Mouse (Mus musculus) megakaryocyte, adult 5-6 weeks (primary cell): ENCODE results near the gene Agap1. TPM values are rescaled to one million over a fixed set of nuclear protein-coding genes. Genes with fewer than 3 reads are reported as not detected.

Source experiments
- ATAC-seq: 2 replicates; pipeline ENCODE4 v1.8.0; 2016; ENCODE audit warnings: mild to moderate bottlenecking, inconsistent platforms; ENCODE audit not compliant: poor library complexity, severe bottlenecking
- total RNA-seq, 2 experiments: library from RNA; stranded (forward) in 1 of 2; stranded (reverse) in 1 of 2; fragments of 153-499, 151-499 nt in 1 of 2; fragments of 221-1000, 200-1000 nt in 1 of 2; gene quantifications; 2 replicates each; pipeline versions ENCODE4 v1.2.3 to v1.2.4; 2015 to 2017

The Agap1 gene
- total RNA-seq, 2 experiments from 2014 or later: 4.0 to 7.9 TPM

DNA sequence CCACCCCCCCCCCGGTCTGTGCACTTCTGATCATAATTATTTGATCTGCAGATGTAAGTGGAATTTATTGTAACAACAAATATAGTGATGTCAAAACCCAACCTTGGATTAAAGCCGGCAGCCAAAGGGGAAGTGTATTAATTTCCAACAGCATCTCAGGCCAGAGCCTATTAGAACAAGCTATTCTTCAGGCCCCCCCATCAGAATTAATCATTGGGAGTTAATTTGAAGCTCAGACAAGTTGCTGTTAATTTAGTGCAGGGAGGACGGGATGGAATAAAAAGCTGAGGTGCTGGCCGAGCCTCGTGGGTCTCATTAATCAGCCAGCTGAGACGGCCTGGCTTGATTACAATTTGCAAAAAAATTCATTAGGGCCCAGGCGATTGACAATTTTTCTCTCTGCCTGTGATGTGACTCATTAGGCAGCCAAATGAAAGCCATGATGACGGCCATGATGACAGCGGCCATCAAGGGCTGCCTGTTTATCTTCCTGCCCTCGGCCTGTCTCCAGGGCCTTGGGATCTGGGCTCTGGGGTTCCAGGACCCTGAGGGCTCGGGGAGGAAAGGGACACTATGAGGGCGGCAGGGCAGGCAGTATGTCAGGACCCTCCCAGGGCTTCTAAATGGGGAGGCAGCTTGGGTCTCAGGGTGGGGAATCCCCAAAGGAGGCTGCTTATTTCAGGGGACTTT lies 471.0 kb downstream of the Agap1 start:
- ATAC-seq: no peak

DNA sequence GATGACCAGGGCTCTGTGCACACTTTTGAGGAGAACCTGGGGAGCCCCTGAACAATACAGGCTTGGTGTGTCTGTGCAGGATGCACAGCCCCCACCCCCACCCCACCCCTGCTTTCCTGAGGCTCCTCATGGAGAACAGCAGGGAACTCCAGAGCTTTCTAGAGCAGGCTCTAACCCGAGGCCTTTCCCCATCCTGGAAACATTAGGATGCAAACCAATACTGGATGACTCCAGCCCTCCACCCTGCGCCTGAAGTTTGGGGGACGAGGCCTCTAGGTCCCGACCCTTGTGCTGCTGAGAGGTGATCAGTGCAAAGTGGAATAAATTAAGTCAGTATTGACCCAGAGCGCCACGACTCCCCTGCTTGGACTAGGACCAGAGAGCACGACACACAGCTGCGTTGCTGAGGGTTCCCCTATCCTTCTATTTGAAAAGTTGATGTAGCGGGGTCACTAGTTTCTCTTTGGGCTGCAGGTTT lies 472.0 kb downstream of the Agap1 start:
- ATAC-seq: no peak

DNA sequence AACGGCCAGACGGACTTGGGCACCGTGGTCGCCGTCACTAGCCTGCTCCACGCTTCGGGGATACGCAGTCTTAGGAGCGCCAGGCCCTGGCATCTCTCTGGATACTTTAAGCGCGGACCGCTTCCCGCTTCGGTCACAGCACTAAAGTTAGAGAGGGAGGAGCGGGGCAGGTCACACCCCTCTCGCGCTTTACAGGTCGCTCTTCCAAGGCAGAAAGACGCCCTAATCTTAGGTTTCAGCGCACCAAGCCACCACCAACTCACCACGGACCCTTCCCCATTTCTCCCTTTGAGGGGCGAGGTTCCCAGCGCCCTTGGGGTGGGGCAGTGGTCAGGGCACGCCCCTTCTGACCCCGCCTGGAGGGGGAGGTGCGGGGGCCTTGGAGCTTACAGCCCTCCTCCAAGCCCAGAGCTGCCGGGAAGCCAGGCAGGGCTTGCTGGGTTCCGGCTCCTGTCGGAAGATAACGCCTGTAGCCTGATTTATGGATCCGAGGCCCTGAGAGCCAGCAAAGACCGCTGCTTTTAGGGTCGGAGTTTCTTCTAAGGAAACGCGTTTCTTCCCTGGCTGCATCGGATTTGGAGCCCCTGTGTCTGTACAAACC lies 472.6 kb downstream of the Agap1 start:
- peak; percentile 23; the same call in 1 of the 2 replicates for ATAC-seq

DNA sequence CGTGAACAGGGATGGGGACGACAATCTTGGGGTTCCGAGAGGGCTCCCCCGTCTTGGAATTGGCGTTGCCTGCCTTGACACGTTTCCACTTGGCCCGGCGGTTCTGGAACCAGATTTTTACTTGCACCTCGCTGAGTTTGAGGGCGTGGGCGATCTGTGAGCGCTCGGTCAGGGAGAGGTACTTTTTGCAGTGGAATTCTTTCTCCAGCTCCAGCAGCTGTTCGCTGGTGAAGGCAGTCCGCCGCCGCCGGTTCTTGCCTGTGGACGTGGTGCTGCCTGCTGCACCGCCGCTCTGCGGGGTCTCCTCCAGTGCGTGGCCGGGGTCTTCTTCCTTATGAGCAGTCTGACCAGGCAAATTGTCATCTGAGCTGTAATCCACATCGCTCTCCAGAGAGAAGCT lies 474.1 kb downstream of the Agap1 start:
- no peak for ATAC-seq

DNA sequence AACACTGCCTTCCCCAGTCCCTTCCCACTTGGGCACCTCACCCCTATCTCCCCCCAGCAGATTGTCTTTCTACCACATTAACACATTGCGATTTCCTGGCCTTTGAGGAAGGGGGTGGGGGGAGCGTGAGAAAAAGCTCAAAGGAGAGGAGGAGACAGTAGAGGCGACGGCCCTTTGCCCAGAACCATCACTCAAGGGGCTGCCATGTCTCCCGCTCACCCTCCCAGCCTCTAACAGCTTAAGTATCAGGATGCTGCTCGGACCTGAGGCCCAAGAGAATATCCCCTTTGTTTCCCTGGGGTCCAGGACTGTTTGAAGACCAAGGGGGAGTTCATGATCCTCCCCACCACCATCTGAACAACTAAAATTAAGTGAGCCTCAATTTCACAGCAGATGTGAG lies 474.6 kb downstream of the Agap1 start:
- ATAC-seq: no peak

DNA sequence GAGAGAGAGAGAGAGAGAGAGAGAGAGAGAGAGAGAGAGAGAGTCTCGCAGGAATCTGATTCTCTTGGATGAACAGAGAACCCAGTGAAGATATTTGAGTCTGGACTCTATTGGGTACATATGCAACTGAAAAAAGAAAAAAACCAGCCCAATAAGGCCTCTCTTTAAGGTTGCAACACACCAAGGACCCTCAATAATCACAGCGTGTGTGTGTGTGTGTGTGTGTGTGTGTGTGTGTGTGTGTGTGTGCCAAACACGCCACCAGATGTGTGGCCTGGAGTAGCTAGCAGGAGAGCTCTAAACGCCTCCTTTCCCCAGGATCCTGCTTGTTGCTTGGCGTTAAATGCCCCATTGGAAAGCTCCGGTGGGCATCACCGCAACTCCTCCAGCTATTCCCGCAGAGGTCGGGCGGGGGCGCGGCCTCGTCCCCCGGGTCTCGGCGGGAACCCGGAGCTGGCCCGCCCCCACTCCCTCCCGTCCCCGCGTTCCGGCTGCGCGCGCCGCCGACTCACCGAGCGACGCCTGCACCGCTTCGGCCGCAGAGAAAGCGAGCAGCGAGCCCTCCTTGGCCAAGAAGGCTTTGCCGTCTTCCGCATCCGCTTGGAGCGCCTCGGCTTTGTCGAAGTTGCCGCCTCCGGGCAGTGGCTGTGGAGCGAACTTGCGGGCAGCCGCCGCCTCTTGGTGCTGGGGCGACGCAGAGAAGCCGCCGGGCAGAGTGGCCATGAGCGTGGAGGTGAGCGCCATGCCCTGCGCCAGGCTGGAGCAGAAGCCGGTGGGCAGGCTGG lies 475.3 kb downstream of the Agap1 start:
- ATAC-seq: no peak

DNA sequence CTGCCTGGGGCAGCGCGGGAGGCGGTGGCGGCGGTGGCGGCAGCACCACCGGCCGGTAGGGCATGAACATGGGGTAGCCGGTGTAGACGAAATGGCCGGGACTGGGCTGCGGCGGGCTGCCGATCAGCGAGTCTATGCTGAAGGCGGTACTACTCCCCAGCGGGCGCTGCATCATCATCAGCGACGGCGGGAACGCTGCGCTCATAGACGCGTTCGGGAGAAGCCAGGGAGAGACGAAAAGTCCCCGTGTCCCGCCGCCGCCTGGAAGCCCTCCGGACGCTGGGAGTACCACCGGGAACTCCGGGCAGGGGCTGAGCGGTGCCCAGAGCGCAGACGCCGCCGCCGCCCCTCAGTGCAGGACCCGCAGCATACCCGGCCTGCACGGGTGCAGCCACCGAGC lies 475.9 kb downstream of the Agap1 start:
- ATAC-seq: no peak

DNA sequence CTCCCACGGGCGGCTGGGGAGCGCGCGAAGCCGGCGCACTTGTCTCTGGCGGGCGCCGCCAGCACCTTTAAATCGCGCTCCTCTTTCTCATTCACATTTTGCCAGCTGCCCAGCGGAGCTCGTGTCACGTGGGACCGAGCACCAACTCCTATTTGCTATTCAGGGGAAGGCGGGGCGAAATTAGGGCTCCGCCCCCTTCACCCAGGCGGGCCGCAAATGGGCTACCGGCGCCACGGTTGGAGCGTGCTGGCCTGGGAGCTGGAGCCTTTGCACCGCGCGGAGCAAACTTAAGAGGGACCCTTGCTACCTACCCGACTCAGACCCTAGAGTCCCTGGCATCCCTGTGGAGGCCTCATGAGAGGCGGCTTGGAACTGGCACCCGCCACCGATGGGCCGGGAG lies 476.5 kb downstream of the Agap1 start, which contains the start of gene Gbx2:
Gene Gbx2 (minus strand): TSS at position 60 of the 400 bp plus-strand sequence.
- peak; percentile 29 for ATAC-seq

DNA sequence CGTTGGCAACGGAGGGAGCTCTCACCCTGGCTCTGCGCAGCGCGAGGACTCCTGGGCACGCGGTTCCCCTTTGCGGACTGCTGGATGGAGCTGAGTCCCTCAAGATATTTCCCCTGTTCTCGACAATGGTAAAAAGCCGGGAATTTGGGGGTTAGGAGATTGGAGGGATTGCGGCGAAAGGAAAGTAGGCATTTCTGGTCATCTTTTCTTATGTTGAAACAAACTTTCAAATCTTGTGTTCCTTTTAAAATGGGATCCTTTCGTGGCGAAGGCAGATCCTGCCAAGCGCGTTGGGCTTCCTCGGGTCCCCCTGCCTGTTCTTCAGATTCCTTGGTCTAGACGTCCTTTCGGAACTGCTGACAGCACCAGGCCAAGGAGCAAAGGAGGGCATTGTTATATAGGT lies 477.4 kb downstream of the Agap1 start:
- no peak for ATAC-seq

DNA sequence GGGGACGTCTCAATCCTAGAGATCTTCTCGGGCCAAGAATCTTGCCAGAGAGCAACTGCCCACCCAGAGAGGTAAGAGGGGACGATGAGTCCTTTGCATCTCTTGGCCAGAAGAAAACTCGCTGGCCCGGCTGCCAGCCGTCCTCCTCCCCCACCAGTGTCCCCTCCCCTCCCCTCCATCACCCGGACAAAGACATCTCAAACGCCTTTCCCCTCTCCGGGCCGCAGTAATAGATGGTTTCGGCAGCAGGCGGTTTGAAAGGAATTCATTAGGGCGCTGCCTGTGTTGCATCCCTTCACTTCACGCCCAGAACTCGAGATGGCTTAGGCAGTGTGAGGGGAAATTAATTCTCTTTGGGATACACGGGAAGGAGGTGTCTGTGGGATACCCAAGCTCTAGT lies 478.0 kb downstream of the Agap1 start:
- no peak for ATAC-seq

DNA sequence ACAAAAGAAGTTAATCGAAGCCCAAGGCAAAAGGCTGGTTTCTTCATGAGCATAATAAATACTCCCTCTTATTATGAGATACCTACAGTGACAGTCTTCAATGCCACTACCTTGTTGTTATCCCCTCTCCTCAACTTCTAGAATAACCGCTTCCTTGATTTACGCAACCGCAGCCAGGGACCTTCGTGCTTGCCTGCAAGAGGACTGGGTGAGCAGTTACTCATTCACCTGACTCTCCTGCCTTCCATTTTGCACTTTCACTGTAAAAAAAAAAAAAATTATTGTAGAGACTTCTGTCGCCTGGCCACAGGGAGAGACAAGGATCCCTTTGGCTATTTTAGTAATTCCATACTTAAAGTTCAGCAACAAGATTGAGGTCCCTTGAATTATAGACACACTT lies 478.4 kb downstream of the Agap1 start:
- no peak for ATAC-seq

DNA sequence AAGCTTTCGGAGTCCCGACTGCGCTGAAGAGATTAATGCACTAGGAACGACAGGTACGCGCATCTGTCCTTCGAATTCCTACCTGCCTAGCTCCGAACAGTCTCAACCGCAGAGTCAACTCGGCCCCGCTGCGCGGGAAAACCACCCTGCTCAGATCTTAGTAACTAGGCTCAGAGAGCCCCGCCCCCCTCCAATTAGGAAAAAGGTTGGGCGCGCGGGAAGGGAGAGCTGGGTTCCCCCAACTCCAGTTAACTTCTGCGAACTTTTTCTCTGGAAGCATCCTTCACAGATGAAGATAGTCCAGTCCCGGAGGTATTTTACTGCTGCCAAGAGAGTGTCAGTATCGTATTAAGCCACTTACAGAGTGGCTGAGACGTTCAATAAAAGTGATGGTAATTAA lies 479.2 kb downstream of the Agap1 start:
- ATAC-seq: no peak

DNA sequence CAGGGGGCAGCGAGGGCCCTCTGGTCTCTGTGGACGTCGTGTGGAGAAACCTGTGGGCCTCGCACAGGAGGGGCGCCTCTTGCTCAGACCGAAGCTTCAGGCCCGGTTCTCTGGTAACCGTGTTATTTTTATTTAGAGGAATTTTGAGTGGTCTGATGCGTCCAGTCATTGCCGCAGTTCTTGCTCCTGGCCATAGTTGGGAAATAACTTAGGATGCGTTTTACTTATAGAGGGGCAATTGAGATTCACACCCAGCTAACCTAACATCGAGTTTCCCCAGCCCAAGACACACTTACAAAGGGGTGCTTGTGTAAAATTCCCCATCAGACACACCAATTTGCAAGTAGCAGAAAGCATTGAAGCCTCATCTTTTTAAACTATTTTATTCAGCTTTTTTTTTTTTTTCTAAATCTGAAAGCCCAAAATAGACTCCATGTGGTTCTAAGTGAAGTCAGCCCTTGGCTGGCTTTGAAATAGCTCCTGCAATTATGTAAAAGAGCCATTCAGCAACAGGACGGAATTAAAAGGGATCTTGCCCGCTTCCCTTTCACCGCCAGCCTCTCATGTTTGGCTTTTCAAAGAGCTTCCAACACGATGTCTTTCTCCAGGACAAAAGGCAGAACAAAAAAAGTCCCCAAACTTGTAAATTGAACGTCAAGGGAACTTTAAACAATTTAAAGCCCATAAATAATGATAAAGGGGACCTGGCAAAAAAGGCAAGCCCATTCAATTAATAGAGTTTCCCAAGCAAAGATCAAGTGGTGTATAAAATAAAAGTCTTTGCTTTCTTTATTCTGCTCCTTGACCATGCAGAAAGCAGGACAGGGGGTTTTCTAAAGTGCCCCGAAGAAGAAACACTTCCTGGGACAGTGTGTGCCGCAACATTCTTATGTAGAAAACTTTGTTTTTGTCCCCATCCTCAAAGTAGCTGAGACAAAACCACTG lies 480.0 kb downstream of the Agap1 start:
- no peak for ATAC-seq

DNA sequence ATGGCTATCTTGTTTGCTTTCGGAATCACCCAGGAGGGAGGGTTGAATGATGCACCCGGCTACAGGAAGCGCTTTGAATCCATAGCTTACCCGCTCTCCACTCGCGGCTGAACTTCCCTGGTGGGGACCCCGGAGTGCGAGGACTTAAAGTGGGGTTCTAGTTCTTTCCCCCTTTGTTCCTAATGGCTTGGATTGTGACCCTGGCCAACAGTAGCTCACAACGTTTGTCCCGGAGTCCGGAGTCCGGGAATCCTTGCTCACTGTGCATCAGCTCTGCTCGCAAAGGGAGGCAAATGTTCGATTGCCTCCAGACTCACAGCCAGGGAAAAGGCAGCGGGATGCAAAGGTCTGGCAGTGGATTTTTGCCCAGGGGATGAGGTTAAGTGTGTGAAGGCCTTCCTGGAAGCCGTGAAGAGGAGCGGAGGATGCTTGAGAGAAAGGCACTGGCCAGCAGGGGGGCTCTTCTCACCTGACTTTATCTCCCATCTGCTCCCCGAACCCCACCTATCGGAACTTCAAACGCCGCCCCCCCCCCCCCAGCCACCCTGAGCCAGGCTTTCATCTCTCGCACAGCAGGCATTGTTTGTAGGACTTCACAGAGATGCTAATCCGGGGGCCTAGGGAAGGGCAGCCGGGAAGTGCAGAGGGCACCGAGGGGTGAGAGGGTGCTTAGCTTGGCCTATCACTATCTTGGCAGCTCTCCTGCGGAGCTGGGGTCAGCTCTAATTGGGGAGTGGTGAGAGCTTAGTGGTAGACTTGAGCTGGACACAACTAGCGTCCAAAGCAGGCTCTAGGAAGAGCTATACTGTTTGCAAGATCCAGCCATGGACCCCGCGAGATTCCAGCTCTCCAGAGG lies 481.1 kb downstream of the Agap1 start:
- no peak for ATAC-seq

DNA sequence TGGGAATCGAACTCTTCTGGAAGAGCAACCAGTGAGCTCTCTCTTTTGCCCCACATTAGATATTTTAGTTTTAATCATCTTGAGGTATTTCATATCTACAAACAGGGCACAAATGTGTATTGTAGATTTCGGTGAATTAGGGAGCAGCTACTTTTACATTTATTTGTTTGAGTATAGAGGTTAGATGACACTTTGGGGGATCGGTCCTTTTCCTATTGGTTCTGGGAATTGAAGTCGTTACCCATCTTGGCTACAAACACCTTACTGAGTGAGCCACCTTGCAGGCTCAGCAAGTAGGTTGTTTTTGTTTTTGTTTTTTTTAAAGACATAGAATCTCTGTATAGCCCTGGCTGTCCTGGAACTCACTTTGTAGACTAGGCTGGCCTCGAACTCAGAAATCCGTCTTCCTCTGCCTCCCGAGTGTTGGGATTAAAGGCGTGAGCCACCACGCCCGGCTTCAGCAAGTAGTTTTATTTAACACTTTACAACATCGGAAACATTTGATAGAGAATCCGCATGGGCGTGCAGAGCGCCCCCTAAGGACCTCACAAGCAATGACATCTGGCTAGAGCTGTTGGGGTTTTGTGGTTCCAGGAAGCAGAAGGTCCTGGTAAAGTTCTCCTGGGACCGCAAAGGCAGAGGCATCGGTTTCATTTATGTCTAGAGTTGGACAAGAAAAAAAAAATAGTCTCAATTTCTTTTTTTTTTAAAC lies 484.4 kb downstream of the Agap1 start:
- ATAC-seq: peak; percentile 35; the same call in 1 of the 2 replicates

DNA sequence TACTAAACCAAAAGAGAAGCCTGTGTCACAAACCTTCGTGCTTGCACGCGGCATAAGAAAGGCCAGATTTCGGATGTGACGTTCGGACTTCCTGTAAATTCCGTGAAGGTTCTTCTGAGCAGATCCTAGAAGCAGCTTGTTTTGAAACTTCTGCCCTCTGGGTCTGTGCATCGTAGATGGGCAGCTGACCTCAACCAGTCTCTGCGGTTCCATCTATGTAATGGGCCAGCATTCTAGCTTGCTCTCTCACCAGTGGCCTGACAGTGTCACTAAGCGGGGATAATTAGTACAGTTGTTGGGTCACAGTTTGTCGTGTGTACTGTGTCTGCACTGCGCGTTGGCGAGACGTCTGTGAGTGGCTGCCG lies 485.0 kb downstream of the Agap1 start:
- ATAC-seq: no peak

DNA sequence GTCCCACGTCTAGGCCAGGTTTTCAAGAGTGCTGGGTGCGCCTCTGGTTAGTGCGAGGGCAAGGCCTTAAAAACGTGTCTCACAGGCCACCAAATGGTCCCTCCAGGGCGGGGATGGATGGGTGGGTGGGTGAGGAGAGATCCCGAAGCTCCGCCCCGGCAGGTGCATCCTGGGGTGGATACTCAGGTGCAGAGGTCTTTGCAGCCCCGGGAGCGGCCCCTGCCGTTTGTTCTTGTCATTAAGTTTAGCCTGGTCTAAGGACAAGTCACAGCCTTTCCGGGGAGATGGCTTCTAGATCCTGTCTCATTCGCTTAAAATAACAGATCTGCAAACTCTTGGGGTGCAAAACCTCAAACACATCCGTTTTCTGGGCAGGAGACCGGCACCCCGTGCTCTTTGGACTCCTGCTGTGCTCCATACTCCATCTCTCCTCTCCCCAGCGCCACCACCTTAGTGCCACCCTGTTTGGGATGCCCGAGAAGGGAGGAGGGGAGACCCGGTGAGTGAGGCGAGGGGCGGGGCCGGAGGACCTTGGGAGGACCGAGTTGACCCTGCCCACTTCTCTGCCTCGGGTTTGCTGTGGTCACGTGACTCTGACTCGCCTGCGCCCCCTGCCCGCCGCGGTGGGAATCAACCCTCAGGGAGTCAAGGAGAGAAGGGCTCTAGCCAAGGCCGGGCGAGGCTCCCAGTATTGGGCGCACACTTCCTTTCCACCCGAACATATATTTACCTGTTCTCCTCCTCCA lies 485.5 kb downstream of the Agap1 start:
- peak; percentile 77 for ATAC-seq

DNA sequence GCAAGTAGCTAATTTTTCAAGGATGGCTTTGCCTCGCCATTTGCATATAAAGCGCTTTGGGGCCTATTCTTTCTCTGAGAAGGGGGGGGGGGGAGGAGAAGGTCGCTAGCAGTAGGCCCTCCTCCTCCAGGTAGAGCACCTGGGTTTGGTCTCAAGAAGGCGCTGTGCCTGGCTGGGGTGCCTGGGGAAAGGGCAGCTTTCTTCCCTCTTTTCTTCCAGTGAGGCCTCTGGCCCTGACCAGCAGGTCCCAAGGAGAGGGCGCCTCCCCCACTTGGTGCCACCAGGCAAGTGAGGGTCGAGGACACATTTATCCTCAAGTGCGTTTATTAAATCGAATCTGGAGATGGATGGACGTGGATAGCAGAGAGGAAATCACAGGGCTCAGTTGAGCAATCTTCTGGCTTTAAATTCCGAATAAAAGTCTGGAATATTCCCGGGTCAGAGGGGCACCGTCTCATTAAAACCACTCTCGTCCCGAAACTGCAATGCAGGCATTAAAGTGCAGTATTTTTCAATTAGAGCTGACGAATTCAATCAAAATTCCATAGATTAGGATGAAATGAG lies 486.4 kb downstream of the Agap1 start:
- ATAC-seq: no peak
